Mouse (Mus musculus) limb, embryonic 11.5 days (tissue): ENCODE results near the gene Sult2b1. TPM values are rescaled to one million over a fixed set of nuclear protein-coding genes. Genes with fewer than 3 reads are reported as not detected.

Experiments
- ATAC-seq: fragments of 200-750 bp; cut with Nextera tagmentation; 2 replicates; pipeline ENCODE4 v1.8.0; 2017; ENCODE audit warnings: low read depth; ENCODE audit not compliant: insufficient number of reproducible peaks, low FRiP score, low TSS enrichment
- DNase-seq: peaks from one replicate; pipeline ENCODE4 v3.0.0-alpha.2; 2015; ENCODE audit warnings: low spot score
- H3K27ac ChIP-seq: fragments of 300-500 bp; sonication (generic); replicated peaks from 2 replicates; pipeline ENCODE4 v1.5.1; 2014; ENCODE audit warnings: low read depth, mild to moderate bottlenecking, low read length
- H3K27me3 ChIP-seq: fragments of 300-500 bp; sonication (generic); 2 replicates; pipeline ENCODE4 v1.6.1; 2014; ENCODE audit warnings: mild to moderate bottlenecking, low read length, mixed read lengths; ENCODE audit not compliant: control insufficient read depth, insufficient read depth
- H3K36me3 ChIP-seq: fragments of 300-500 bp; sonication (generic); 2 replicates; pipeline ENCODE4 v1.6.1; 2014; ENCODE audit warnings: mild to moderate bottlenecking, low read length, moderate library complexity, mixed read lengths; ENCODE audit not compliant: control insufficient read depth, insufficient read depth
- H3K4me1 ChIP-seq: fragments of 300-500 bp; sonication (generic); 2 replicates; pipeline ENCODE4 v1.6.1; 2014; ENCODE audit warnings: low read length, mixed read lengths; ENCODE audit not compliant: control insufficient read depth, insufficient read depth
- H3K4me2 ChIP-seq: fragments of 300-500 bp; sonication (generic); 2 replicates; pipeline ENCODE4 v1.6.1; 2014; ENCODE audit warnings: low read depth, mild to moderate bottlenecking, moderate library complexity; ENCODE audit not compliant: severe bottlenecking
- H3K4me3 ChIP-seq: fragments of 300-500 bp; sonication (generic); 2 replicates; pipeline ENCODE4 v1.5.1; 2014; ENCODE audit warnings: low read depth, low read length
- H3K9ac ChIP-seq: fragments of 300-500 bp; sonication (generic); 2 replicates; pipeline ENCODE4 v1.6.1; 2014; ENCODE audit warnings: mild to moderate bottlenecking, low read length
- H3K9me3 ChIP-seq: fragments of 300-500 bp; sonication (generic); 2 replicates; pipeline ENCODE4 v1.6.1; 2016; ENCODE audit warnings: low read length; ENCODE audit not compliant: control insufficient read depth
- WGBS: fragments of 180-500 bp; shearing (Covaris S2); extraction: QIAGEN DNeasy Blood & Tissue Kit; methylation state at CpG from one replicate; pipeline ENCODE4 v1.1.7; 2014; 5-methylcytosine and 5-hydroxymethylcytosine counted together
- polyA plus RNA-seq: library from polyadenylated mRNA; unstranded; fragments of >200 nt; fragmentation: Nextera tagmentation; extraction: Ambion mirVana; gene quantifications from 2 replicates; pipeline ENCODE4 v1.2.1, GENCODE M21; 2014

Sult2b1 gene
- polyA plus RNA-seq, 1 experiment from 2014 or later: 3.2 TPM

GRCm38 (mm10) chr7:45718331-45718730, 66.1 kb downstream of the Sult2b1 start:
- WGBS: under 1% methylated on average over 20 of the region's 20 CpGs

GRCm38 (mm10) chr7:45717918-45718297, 66.6 kb downstream of the Sult2b1 start, which contains the start of gene Sphk2:
TSS of gene Sphk2 (minus strand) at chr7:45718002.
- DNase-seq (peak; percentile 100), ATAC-seq (peak; percentile 58; the same call in 1 of the 2 replicates)
- Histone ChIP-seq H3K4me2 (peak within 1 kb of the TSS; percentile 92), H3K27ac (peak within 1 kb of the TSS; percentile 70), H3K27me3 (no peaks in the 10 kb centered on the region), H3K36me3 (peaks cover 24% of the 10 kb centered on the region), H3K4me1 (peaks cover 23% of the 10 kb centered on the region), H3K9me3 (no peaks in the 10 kb centered on the region), H3K4me3 (peak within 1 kb of the TSS; percentile 98), H3K9ac (peak within 1 kb of the TSS; percentile 98)
- WGBS: under 1% methylated on average over 41 of the region's 41 CpGs

More at GRCm38 (mm10) chr7:45718331-45718730, 66.1 kb downstream of the Sult2b1 start:
- Histone ChIP-seq H3K4me1 (peaks cover 23% of the 10 kb centered on the region), H3K9me3 (no peaks in the 10 kb centered on the region), H3K4me2 (peak overlapping the region; percentile 92), H3K27ac (peak overlapping the region; percentile 70), H3K9ac (peak overlapping the region; percentile 98), H3K36me3 (peaks cover 24% of the 10 kb centered on the region), H3K27me3 (no peaks in the 10 kb centered on the region), H3K4me3 (peak overlapping the region; percentile 98)
- DNase-seq (no peak), ATAC-seq (no peak)

- WGBS: 11% methylated on average over 31 of the region's 31 CpGs
Observed at GRCm38 (mm10) chr7:45716952-45717917, 67.2 kb downstream of the Sult2b1 start.

GRCm38 (mm10) chr7:45716460-45716857, 68.0 kb downstream of the Sult2b1 start:
- H3K4me1 ChIP-seq: peaks cover 23% of the 10 kb centered on the region
- no peaks in the 10 kb centered on the region for H3K27me3 ChIP-seq
- no peak overlapping the region for H3K27ac ChIP-seq
- peaks cover 34% of the 10 kb centered on the region for H3K36me3 ChIP-seq
- H3K4me2 ChIP-seq: peak overlapping the region; percentile 94
- H3K4me3 ChIP-seq: peak overlapping the region; percentile 98
- no peaks in the 10 kb centered on the region for H3K9me3 ChIP-seq
- 90% methylated on average over 3 of the region's 3 CpGs for WGBS
- ATAC-seq: no peak
- DNase-seq: no peak
- H3K9ac ChIP-seq: no peak overlapping the region; the same call in 1 of the 2 replicates

More at GRCm38 (mm10) chr7:45716952-45717917, 67.2 kb downstream of the Sult2b1 start:
- H3K27ac ChIP-seq: peak overlapping the region; percentile 68; the same call in 1 of the 2 replicates
- H3K27me3 ChIP-seq: no peaks in the 10 kb centered on the region
- no peaks in the 10 kb centered on the region for H3K9me3 ChIP-seq
- H3K4me2 ChIP-seq: peak overlapping the region; percentile 72
- H3K4me3 ChIP-seq: peak overlapping the region; percentile 98
- ATAC-seq (peak; percentile 32; the same call in 1 of the 2 replicates), DNase-seq (no peak)
- H3K36me3 ChIP-seq: peaks cover 28% of the 10 kb centered on the region
- peak overlapping the region; percentile 98 for H3K9ac ChIP-seq
- peaks cover 23% of the 10 kb centered on the region for H3K4me1 ChIP-seq

GRCm38 (mm10) chr7:45715741-45716459, 68.6 kb downstream of the Sult2b1 start:
- no peak for DNase-seq
- H3K4me2 ChIP-seq: peak overlapping the region; percentile 94
- H3K9ac ChIP-seq: no peak overlapping the region; the same call in 1 of the 2 replicates
- peaks cover 33% of the 10 kb centered on the region for H3K36me3 ChIP-seq
- no peak overlapping the region; the same call in 1 of the 2 replicates for H3K27ac ChIP-seq
- no peak for ATAC-seq
- H3K4me1 ChIP-seq: peaks cover 23% of the 10 kb centered on the region
- peak overlapping the region; percentile 98 for H3K4me3 ChIP-seq
- no peaks in the 10 kb centered on the region for H3K27me3 ChIP-seq
- H3K9me3 ChIP-seq: no peaks in the 10 kb centered on the region
- 87% methylated on average over 19 of the region's 19 CpGs for WGBS

GRCm38 (mm10) chr7:45715090-45715708, 69.3 kb downstream of the Sult2b1 start, which contains the start of gene Rpl18:
TSS of gene Rpl18 (plus strand) at chr7:45715457.
- peak; percentile 95 for DNase-seq
- Histone ChIP-seq H3K27ac (peak within 1 kb of the TSS; percentile 12; the same call in 1 of the 2 replicates), H3K36me3 (peaks cover 31% of the 10 kb centered on the region; the same call in 1 of the 2 replicates), H3K4me1 (peaks cover 23% of the 10 kb centered on the region), H3K9ac (peak within 1 kb of the TSS; percentile 68), H3K9me3 (no peaks in the 10 kb centered on the region), H3K4me2 (peak within 1 kb of the TSS; percentile 94), H3K4me3 (peak within 1 kb of the TSS; percentile 98), H3K27me3 (no peaks in the 10 kb centered on the region)
- ATAC-seq: peak; percentile 90
- WGBS: 8% methylated on average over 34 of the region's 34 CpGs

- Histone ChIP-seq H3K4me1 (peaks cover 21% of the 10 kb centered on the region), H3K4me2 (peak overlapping the region; percentile 94), H3K36me3 (peaks cover 28% of the 10 kb centered on the region; the same call in 1 of the 2 replicates), H3K9ac (peak overlapping the region; percentile 68), H3K4me3 (peak overlapping the region; percentile 98), H3K9me3 (no peaks in the 10 kb centered on the region), H3K27ac (0 out of 2 replicates have a peak overlapping the region, but pooled peaks have one; percentile 12), H3K27me3 (no peaks in the 10 kb centered on the region)
- WGBS: 12% methylated on average over 14 of the region's 14 CpGs
- DNase-seq (no peak), ATAC-seq (no peak; the same call in 1 of the 2 replicates)
Observed at GRCm38 (mm10) chr7:45714630-45715089, 69.8 kb downstream of the Sult2b1 start.
